Mouse (Mus musculus): ENCODE results near the gene Atp5j. TPM values are rescaled to one million over a fixed set of nuclear protein-coding genes. Genes with fewer than 3 reads are reported as not detected.
A peak's percentile ranks its signal among the peaks of the same experiment; 100 is the strongest.

The Atp5j gene
- polyA plus RNA-seq, 1 experiment, result 421 TPM

DNA sequence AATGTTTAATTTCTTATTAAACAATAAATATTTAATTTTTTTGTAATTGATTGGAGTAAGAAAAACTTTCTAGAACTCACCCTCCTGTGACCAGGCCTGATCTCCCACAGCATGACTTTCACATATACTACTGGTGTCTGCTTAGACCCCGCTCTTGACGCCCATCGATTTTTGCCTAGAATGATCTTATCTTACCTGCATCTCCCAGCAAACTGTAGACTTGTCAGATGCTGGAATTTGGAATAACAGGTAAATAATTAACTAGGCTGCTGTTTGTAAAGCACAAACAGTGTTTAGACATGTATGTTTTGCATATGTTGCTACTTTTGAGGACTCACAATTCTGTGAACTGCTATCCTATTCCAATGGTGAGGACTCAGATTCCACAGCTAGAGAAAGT lies 29.2 kb downstream of the Atp5j start:
- Histone ChIP-seq H3K27ac (ENCODE audit: insufficient read depth, low read length) (no peak overlapping the region), H3K36me3 (ENCODE audit: control insufficient read depth, insufficient read depth, low read length, poor library complexity, severe bottlenecking) (peaks cover 52% of the 10 kb centered on the region), H3K9ac (ENCODE audit: low read depth, poor library complexity, severe bottlenecking) (no peak overlapping the region), H3K9me3 (replicated peaks; ENCODE audit: control insufficient read depth, insufficient read depth, low read length, poor library complexity, severe bottlenecking) (peaks cover 6% of the 10 kb centered on the region; the same call in 1 of the 2 replicates), H3K27me3 (ENCODE audit: control insufficient read depth, insufficient read depth, low read length, poor library complexity, severe bottlenecking) (no peaks in the 10 kb centered on the region), H3K4me1 (ENCODE audit: control insufficient read depth, insufficient read depth, low read length) (no peaks in the 10 kb centered on the region), H3K4me3 (ENCODE audit: low read depth, low read length) (no peak overlapping the region)
- TF ChIP-seq POLR2A (IDR thresholded peaks at IDR 0.05; ENCODE audit: insufficient read depth, low read length) (no peak), EP300 (IDR thresholded peaks at IDR 0.05; ENCODE audit: insufficient read depth, low read depth, low read length) (no peak)

DNA sequence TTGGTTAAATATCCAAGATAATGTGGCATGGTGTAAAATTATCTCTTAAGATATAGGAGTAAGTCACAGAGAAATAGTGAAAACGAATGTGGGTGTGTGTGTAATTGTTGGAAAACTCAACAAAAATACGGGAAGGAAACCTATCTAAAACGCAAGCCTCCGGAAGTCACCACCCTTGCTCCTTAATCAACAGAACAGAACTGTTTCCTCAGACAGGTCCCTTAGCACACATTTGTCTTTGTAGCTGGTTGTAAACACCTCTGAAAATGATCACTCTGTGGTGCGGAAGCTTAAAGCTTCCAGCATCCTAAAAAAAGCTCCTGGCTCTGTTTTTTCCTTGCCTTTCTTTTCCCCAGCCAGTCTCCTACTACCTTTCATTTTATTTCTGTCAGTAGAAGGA lies 30.6 kb downstream of the Atp5j start:
- Histone ChIP-seq H3K27me3 (ENCODE audit: control insufficient read depth, insufficient read depth, low read length, poor library complexity, severe bottlenecking) (no peaks in the 10 kb centered on the region), H3K4me1 (ENCODE audit: control insufficient read depth, insufficient read depth, low read length) (no peaks in the 10 kb centered on the region), H3K36me3 (ENCODE audit: control insufficient read depth, insufficient read depth, low read length, poor library complexity, severe bottlenecking) (peaks cover 45% of the 10 kb centered on the region), H3K9me3 (replicated peaks; ENCODE audit: control insufficient read depth, insufficient read depth, low read length, poor library complexity, severe bottlenecking) (peaks cover 6% of the 10 kb centered on the region; the same call in 1 of the 2 replicates), H3K27ac (ENCODE audit: insufficient read depth, low read length) (no peak overlapping the region), H3K4me3 (ENCODE audit: low read depth, low read length) (no peak overlapping the region), H3K9ac (ENCODE audit: low read depth, poor library complexity, severe bottlenecking) (no peak overlapping the region)
- no peak for TF ChIP-seq EP300 (IDR thresholded peaks at IDR 0.05; ENCODE audit: insufficient read depth, low read depth, low read length)
- TF ChIP-seq POLR2A (IDR thresholded peaks at IDR 0.05; ENCODE audit: insufficient read depth, low read length), result no peak
- no peak for TF ChIP-seq CTCF (IDR thresholded peaks at IDR 0.05; ENCODE audit: low read depth, low read length)

DNA sequence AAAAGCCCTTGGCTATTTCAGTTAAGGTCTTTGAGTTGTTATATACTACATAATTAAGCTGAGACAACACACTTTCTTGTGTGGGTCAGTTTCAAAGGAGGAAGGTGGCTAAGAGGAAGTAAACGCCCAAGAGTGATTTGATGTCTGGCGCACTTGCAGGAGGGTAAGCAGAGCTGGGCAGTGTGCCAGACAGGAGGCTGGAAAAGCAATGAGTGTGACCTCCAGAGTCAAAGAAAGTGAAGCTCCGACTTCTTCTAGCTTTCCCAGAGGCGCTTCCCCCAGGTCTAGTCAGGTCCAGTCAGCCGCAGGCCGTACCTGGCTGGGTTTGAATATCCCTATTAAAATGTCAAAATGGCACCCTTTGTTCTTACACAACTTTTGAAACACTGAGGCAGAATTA lies 33.2 kb downstream of the Atp5j start:
- Histone ChIP-seq H3K4me3 (ENCODE audit: low read depth, low read length) (no peak overlapping the region), H3K27me3 (ENCODE audit: control insufficient read depth, insufficient read depth, low read length, poor library complexity, severe bottlenecking) (no peaks in the 10 kb centered on the region), H3K36me3 (ENCODE audit: control insufficient read depth, insufficient read depth, low read length, poor library complexity, severe bottlenecking) (peaks cover 28% of the 10 kb centered on the region), H3K27ac (ENCODE audit: insufficient read depth, low read length) (no peak overlapping the region), H3K4me1 (ENCODE audit: control insufficient read depth, insufficient read depth, low read length) (no peaks in the 10 kb centered on the region), H3K9me3 (replicated peaks; ENCODE audit: control insufficient read depth, insufficient read depth, low read length, poor library complexity, severe bottlenecking) (peaks cover 6% of the 10 kb centered on the region; the same call in 1 of the 2 replicates), H3K9ac (ENCODE audit: low read depth, poor library complexity, severe bottlenecking) (no peak overlapping the region)
- no peak for TF ChIP-seq POLR2A (IDR thresholded peaks at IDR 0.05; ENCODE audit: insufficient read depth, low read length)
- TF ChIP-seq EP300 (IDR thresholded peaks at IDR 0.05; ENCODE audit: insufficient read depth, low read depth, low read length), result no peak
- no peak for TF ChIP-seq CTCF (IDR thresholded peaks at IDR 0.05; ENCODE audit: low read depth, low read length)

DNA sequence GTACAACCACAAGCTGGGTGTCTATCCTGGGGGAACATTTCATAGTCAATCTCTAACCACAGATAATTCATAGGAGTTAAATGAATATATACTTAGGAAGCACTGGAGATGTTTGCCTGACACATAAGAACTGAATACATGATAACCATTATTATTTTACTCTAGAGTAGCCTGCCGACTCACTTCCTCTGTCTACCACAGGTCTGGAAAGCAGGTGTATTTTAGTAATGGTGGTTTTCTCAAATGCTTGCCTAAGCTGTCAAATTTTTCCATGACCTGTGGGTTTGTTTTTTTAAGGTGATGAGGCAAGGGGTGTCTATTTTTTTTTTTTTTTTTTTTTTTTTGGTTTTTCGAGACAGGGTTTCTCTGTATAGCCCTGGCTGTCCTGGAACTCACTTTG lies 35.4 kb downstream of the Atp5j start:
- H3K36me3 ChIP-seq (ENCODE audit: control insufficient read depth, insufficient read depth, low read length, poor library complexity, severe bottlenecking), result peaks cover 15% of the 10 kb centered on the region
- H3K9ac ChIP-seq (ENCODE audit: low read depth, poor library complexity, severe bottlenecking), result no peak overlapping the region
- no peak overlapping the region for H3K4me3 ChIP-seq (ENCODE audit: low read depth, low read length)
- no peaks in the 10 kb centered on the region for H3K27me3 ChIP-seq (ENCODE audit: control insufficient read depth, insufficient read depth, low read length, poor library complexity, severe bottlenecking)
- H3K4me1 ChIP-seq (ENCODE audit: control insufficient read depth, insufficient read depth, low read length), result no peaks in the 10 kb centered on the region
- no peak for TF ChIP-seq CTCF (IDR thresholded peaks at IDR 0.05; ENCODE audit: low read depth, low read length)
- TF ChIP-seq POLR2A (IDR thresholded peaks at IDR 0.05; ENCODE audit: insufficient read depth, low read length), result no peak
- no peak for TF ChIP-seq EP300 (IDR thresholded peaks at IDR 0.05; ENCODE audit: insufficient read depth, low read depth, low read length)
- no peaks in the 10 kb centered on the region for H3K9me3 ChIP-seq (replicated peaks; ENCODE audit: control insufficient read depth, insufficient read depth, low read length, poor library complexity, severe bottlenecking)
- no peak overlapping the region for H3K27ac ChIP-seq (ENCODE audit: insufficient read depth, low read length)

DNA sequence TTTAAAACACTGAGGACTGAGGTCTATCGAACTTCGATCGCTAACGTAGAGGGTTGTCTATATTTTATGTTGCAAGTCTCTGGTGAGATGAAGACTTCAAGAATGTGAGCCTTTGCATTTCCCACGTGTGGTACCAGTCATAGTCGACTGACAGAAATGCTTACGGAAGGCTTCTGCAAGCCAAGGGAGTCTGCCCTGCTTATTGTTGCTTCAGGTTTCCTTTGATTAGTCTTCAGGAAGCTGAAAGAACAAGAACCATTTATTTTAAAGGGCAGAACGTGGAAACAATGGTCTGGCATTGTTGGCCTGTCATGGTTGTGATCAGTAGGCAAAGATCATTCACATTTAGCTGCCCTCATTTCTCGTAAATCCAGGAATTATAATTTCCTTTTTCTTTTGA lies 38.7 kb downstream of the Atp5j start:
- TF ChIP-seq EP300 (IDR thresholded peaks at IDR 0.05; ENCODE audit: insufficient read depth, low read depth, low read length) (no peak), CTCF (IDR thresholded peaks at IDR 0.05; ENCODE audit: low read depth, low read length) (no peak), POLR2A (IDR thresholded peaks at IDR 0.05; ENCODE audit: insufficient read depth, low read length) (no peak)
- Histone ChIP-seq H3K4me3 (ENCODE audit: low read depth, low read length) (no peak overlapping the region), H3K27me3 (ENCODE audit: control insufficient read depth, insufficient read depth, low read length, poor library complexity, severe bottlenecking) (no peaks in the 10 kb centered on the region), H3K36me3 (ENCODE audit: control insufficient read depth, insufficient read depth, low read length, poor library complexity, severe bottlenecking) (peaks cover 2% of the 10 kb centered on the region), H3K9ac (ENCODE audit: low read depth, poor library complexity, severe bottlenecking) (no peak overlapping the region), H3K27ac (ENCODE audit: insufficient read depth, low read length) (no peak overlapping the region), H3K9me3 (replicated peaks; ENCODE audit: control insufficient read depth, insufficient read depth, low read length, poor library complexity, severe bottlenecking) (no peaks in the 10 kb centered on the region), H3K4me1 (ENCODE audit: control insufficient read depth, insufficient read depth, low read length) (no peaks in the 10 kb centered on the region)

DNA sequence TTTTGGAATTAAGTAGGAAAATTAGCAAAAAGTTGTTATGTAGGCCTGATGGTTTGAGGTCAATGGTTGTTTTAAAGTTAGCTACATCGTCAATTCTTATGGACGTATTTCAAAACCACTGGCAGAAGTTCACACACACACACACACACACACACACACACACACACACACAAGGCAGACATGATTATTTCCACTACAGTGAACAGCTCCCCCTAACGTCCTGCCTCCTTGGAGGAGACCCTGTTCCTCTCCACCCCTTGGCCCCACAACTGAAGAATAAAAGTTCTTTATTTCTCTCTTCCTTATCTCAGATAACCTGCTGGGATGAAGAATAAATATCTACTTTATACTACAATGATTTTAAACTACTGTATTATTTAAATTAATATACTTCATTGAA lies 40.1 kb downstream of the Atp5j start:
- Histone ChIP-seq H3K4me1 (ENCODE audit: control insufficient read depth, insufficient read depth, low read length) (no peaks in the 10 kb centered on the region), H3K36me3 (ENCODE audit: control insufficient read depth, insufficient read depth, low read length, poor library complexity, severe bottlenecking) (peaks cover 3% of the 10 kb centered on the region), H3K9me3 (replicated peaks; ENCODE audit: control insufficient read depth, insufficient read depth, low read length, poor library complexity, severe bottlenecking) (peaks cover 4% of the 10 kb centered on the region), H3K27me3 (ENCODE audit: control insufficient read depth, insufficient read depth, low read length, poor library complexity, severe bottlenecking) (no peaks in the 10 kb centered on the region), H3K4me3 (ENCODE audit: low read depth, low read length) (no peak overlapping the region), H3K9ac (ENCODE audit: low read depth, poor library complexity, severe bottlenecking) (no peak overlapping the region), H3K27ac (ENCODE audit: insufficient read depth, low read length) (no peak overlapping the region)
- no peak for TF ChIP-seq POLR2A (IDR thresholded peaks at IDR 0.05; ENCODE audit: insufficient read depth, low read length)
- TF ChIP-seq EP300 (IDR thresholded peaks at IDR 0.05; ENCODE audit: insufficient read depth, low read depth, low read length), result no peak
- peak; percentile 22 for TF ChIP-seq CTCF (IDR thresholded peaks at IDR 0.05; ENCODE audit: low read depth, low read length)
